Mouse (Mus musculus): ENCODE data around the gene Rab34. TPM values are rescaled to one million over a fixed set of nuclear protein-coding genes. Genes with fewer than 3 reads are reported as not detected.

Gene Rab34
- polyA plus RNA-seq, 1 experiment from 2014 or later, result 171 TPM

Small RNA genes lying within 50 kb of the gene (microRNA-seq; reads per million reads assigned to microRNA genes)
- not detected for gene Mir7653

Other genes starting within 250 kb of the Rab34 start
- 16.9 and 22.5 TPM in 2 replicates for gene Phf12, start 205.7 kb upstream of the Rab34 start, polyA plus RNA-seq (2014; fragmentation: Nextera tagmentation; extraction: Ambion mirVana)
- gene Dhrs13, start 156.2 kb upstream of the Rab34 start, polyA plus RNA-seq (2014; fragmentation: Nextera tagmentation; extraction: Ambion mirVana), result 19.1 and 21.4 TPM in 2 replicates
- 54.1 and 60.6 TPM in 2 replicates for gene Flot2, start 150.5 kb upstream of the Rab34 start, polyA plus RNA-seq (2014; fragmentation: Nextera tagmentation; extraction: Ambion mirVana)
- gene Eral1, start 108.0 kb upstream of the Rab34 start, polyA plus RNA-seq (2014; fragmentation: Nextera tagmentation; extraction: Ambion mirVana), result 33.4 and 33.5 TPM in 2 replicates
- 15.2 and 16.4 TPM in 2 replicates for gene Fam222b, start 93.8 kb upstream of the Rab34 start, polyA plus RNA-seq (2014; fragmentation: Nextera tagmentation; extraction: Ambion mirVana)
- 53.5 and 54.7 TPM in 2 replicates for gene Traf4, start 22.8 kb upstream of the Rab34 start, polyA plus RNA-seq (2014; fragmentation: Nextera tagmentation; extraction: Ambion mirVana)
- 16.0 and 17.4 TPM in 2 replicates for gene Nek8, start 11.8 kb upstream of the Rab34 start, polyA plus RNA-seq (2014; fragmentation: Nextera tagmentation; extraction: Ambion mirVana)
- gene Tlcd1, start 11.7 kb upstream of the Rab34 start, polyA plus RNA-seq (2014; fragmentation: Nextera tagmentation; extraction: Ambion mirVana), result 27.1 and 28.0 TPM in 2 replicates
- 1,708 and 1,741 TPM in 2 replicates for gene Rpl23a, start 4.8 kb upstream of the Rab34 start, polyA plus RNA-seq (2014; fragmentation: Nextera tagmentation; extraction: Ambion mirVana)
- 2.7 and 3.3 TPM in 2 replicates for gene Proca1, start 5.0 kb downstream of the Rab34 start, polyA plus RNA-seq (2014; fragmentation: Nextera tagmentation; extraction: Ambion mirVana)
- 101 and 102 TPM in 2 replicates for gene Sdf2, start 57.3 kb downstream of the Rab34 start, polyA plus RNA-seq (2014; fragmentation: Nextera tagmentation; extraction: Ambion mirVana)
- 25.3 and 26.2 TPM in 2 replicates for gene Supt6, start 57.6 kb downstream of the Rab34 start, polyA plus RNA-seq (2014; fragmentation: Nextera tagmentation; extraction: Ambion mirVana)
- gene 2610507B11Rik, start 73.3 kb downstream of the Rab34 start, polyA plus RNA-seq (2014; fragmentation: Nextera tagmentation; extraction: Ambion mirVana), result 98.3 and 98.7 TPM in 2 replicates
- 0.17 and 0.32 TPM in 2 replicates for gene BC030499, start 102.4 kb downstream of the Rab34 start, polyA plus RNA-seq (2014; fragmentation: Nextera tagmentation; extraction: Ambion mirVana)
- 40.5 and 44.6 TPM in 2 replicates for gene Spag5, start 113.1 kb downstream of the Rab34 start, polyA plus RNA-seq (2014; fragmentation: Nextera tagmentation; extraction: Ambion mirVana)
- 18.8 and 21.2 TPM in 2 replicates for gene Aldoc, start 134.5 kb downstream of the Rab34 start, polyA plus RNA-seq (2014; fragmentation: Nextera tagmentation; extraction: Ambion mirVana)
- 67.7 and 69.8 TPM in 2 replicates for gene Pigs, start 140.0 kb downstream of the Rab34 start, polyA plus RNA-seq (2014; fragmentation: Nextera tagmentation; extraction: Ambion mirVana)
- gene Unc119, start 155.1 kb downstream of the Rab34 start, polyA plus RNA-seq (2014; fragmentation: Nextera tagmentation; extraction: Ambion mirVana), result 45.9 and 47.5 TPM in 2 replicates
- 0.45 and 0.64 TPM in 2 replicates for gene Foxn1, start 198.1 kb downstream of the Rab34 start, polyA plus RNA-seq (2014; fragmentation: Nextera tagmentation; extraction: Ambion mirVana)
- 0.10 TPM in 2 replicates for gene Slc13a2, start 233.8 kb downstream of the Rab34 start, polyA plus RNA-seq (2014; fragmentation: Nextera tagmentation; extraction: Ambion mirVana)

All from stomach, embryonic 14.5 days (tissue).